Mouse (Mus musculus): ENCODE results near the gene Cap2.

The Cap2 gene

DNA sequence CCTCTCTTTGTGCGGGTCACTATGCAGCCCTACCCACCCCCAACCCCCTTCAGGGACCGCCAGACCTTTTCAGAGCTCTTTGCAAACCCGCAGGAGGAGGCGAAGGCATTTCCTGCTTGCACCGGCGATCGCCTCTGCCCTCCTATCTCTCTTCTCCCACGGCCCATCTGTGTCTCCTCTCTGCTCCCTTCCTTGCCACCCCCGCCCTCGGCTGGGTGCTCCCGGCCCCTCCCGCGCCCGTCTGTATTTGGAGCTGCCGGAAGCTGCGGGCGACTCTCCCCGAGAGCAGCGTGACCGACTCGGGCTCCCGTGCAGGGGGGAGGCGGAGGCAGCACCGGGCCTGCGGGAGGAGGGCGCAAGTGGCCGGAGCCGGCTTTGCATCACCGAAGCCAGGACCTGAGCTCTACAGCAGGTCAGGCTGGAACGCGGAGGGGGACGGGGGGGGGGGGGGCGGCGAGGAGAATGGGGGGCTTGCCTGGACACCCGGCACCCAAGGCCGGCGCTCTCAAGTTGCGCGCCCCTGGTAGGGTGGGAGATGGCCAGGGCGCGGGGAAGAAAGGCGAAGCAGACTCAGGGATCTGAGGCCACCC lies at the start of gene Cap2:
Cap2 (plus strand) TSS at position 49 of the 590 bp plus-strand sequence.
- H3K36me3 ChIP-seq (ENCODE audit: control insufficient read depth, insufficient read depth, low read length, poor library complexity, severe bottlenecking): no peaks in the 10 kb centered on the region
- peak; percentile 20 for DNase-seq (ENCODE audit: low read depth, low spot score)
- H3K27me3 ChIP-seq (ENCODE audit: control insufficient read depth, insufficient read depth, low read length, poor library complexity, severe bottlenecking): no peaks in the 10 kb centered on the region; the same call in none of the 2 replicates

DNA sequence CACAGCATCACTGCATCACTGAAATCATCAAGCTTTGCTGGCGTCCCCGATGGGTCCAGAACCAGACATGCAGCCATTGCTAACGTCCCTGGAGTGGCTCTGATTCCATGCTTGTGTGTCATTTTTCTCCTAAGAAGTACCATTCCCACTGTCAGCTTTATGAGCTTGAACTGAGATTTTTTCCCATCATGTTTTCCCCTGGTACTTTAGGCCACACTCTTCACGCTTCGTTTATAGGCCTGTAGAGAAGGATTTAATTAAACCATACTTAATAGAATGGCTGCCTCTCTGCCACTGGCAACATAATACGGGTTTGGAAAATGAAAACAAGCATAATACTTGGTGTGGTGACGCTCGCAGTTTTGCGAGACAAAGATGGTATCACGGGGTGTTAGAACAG lies 42.1 kb upstream of the Cap2 start:
- Histone ChIP-seq H3K36me3 (ENCODE audit: control insufficient read depth, insufficient read depth, low read length, poor library complexity, severe bottlenecking) (no peaks in the 10 kb centered on the region), H3K27me3 (ENCODE audit: control insufficient read depth, insufficient read depth, low read length, poor library complexity, severe bottlenecking) (no peaks in the 10 kb centered on the region)
- DNase-seq (ENCODE audit: low read depth, low spot score): no peak

DNA sequence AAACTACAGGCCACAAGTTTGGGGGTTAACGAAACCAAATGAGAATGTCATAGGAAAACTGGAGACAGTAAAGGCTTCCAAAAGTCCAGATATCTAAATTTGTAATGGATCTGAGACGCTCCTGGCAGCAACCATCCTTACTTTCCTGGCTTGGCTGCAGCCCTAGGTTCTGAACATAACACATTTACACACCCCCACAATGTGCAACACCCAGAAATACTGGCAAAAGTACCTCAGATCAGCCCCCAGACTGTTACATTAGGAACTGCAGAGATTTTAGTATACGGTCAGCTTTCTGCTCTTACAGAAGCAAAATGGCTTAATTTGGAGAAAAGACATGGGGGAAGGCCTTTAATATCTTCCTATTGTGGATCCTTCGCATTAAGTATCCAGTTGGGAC lies 39.4 kb upstream of the Cap2 start:
- no peaks in the 10 kb centered on the region for H3K27me3 ChIP-seq (ENCODE audit: control insufficient read depth, insufficient read depth, low read length, poor library complexity, severe bottlenecking)
- DNase-seq (ENCODE audit: low read depth, low spot score): no peak
- no peaks in the 10 kb centered on the region for H3K36me3 ChIP-seq (ENCODE audit: control insufficient read depth, insufficient read depth, low read length, poor library complexity, severe bottlenecking)

DNA sequence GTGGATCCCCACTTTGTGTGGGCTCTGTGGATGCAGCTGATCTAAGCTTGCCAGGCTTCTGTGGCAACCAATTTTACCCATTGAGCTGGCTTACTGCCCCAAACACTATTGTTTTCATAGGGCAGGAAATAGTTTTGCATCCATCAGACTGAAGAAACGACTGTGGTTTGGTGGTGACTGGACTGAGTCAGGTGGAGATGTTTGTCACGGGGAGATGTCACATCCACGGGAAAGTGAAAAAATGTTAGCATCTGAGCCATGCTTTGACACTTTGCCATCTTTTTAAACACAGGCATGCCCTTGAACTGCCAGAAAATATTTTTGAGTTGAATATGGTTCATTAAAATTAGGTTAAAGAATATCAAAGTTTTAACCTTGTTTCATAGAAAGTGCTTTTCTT lies 37.9 kb upstream of the Cap2 start:
- Histone ChIP-seq H3K27me3 (ENCODE audit: control insufficient read depth, insufficient read depth, low read length, poor library complexity, severe bottlenecking) (no peaks in the 10 kb centered on the region), H3K36me3 (ENCODE audit: control insufficient read depth, insufficient read depth, low read length, poor library complexity, severe bottlenecking) (no peaks in the 10 kb centered on the region)
- DNase-seq (ENCODE audit: low read depth, low spot score): peak; percentile 5

DNA sequence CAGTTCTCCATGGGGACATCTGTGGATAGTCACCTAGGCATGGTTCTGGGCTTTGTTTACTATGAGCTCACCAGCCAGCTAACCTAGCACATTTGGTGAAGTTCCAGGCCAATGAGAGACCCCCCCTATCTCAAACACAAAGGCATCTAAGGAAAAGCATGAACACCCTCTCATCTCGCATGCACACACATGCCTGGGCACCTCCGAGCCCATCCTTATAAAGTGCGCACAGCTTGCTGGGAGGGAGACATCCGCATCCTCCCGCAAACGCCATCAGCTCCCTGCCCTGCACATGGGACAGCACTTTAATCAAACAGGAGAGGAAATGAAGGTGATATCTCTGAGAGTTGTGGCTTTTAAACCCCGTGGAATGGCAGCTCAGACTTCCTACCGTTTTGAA lies 33.4 kb upstream of the Cap2 start:
- no peaks in the 10 kb centered on the region for H3K36me3 ChIP-seq (ENCODE audit: control insufficient read depth, insufficient read depth, low read length, poor library complexity, severe bottlenecking)

DNA sequence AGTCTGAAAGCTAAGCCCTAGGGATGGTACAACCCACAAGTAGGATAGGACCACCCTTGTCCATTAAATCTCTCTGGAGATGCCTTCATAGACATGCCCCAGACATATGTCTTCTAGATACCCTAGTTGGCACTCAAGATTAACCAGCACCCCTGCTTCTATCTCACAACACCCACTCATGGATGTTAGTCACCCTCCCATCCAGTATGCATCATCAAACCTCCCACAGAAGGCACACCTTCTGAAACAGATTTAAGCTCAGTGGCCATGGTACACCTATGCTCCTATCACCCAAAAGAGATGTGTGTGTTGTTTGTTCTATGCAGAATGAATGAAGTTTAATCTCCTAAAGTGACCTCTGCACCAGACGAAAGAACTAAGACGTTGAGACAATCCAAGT lies 32.1 kb upstream of the Cap2 start:
- DNase-seq (ENCODE audit: low read depth, low spot score): no peak

More for the DNA sequence above, 33.4 kb upstream of the Cap2 start:
- DNase-seq (ENCODE audit: low read depth, low spot score): no peak
- H3K27me3 ChIP-seq (ENCODE audit: control insufficient read depth, insufficient read depth, low read length, poor library complexity, severe bottlenecking): no peaks in the 10 kb centered on the region

DNA sequence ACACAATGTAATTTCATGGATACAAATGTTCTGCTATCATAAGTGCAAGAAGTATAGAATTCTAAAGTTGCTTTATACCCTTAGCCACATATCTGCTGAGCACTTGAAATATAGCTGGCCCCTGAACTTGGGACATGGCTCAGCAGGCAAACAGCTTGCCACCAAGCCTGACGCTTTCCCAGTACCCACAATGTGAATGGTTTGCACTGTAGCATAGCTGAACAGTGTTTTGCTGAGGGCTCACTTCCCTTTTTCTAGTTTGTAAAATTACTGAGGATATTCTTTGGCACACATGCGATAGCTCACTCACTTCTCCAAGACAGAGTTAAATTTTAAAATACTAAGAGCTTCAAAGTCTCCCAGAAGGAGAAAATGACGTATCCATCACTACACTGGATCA lies 20.4 kb upstream of the Cap2 start:
- Histone ChIP-seq H3K36me3 (ENCODE audit: control insufficient read depth, insufficient read depth, low read length, poor library complexity, severe bottlenecking) (no peaks in the 10 kb centered on the region), H3K27me3 (ENCODE audit: control insufficient read depth, insufficient read depth, low read length, poor library complexity, severe bottlenecking) (no peaks in the 10 kb centered on the region)
- DNase-seq (ENCODE audit: low read depth, low spot score): peak; percentile 13

More for the DNA sequence above, 32.1 kb upstream of the Cap2 start:
- Histone ChIP-seq H3K27me3 (ENCODE audit: control insufficient read depth, insufficient read depth, low read length, poor library complexity, severe bottlenecking) (no peaks in the 10 kb centered on the region), H3K36me3 (ENCODE audit: control insufficient read depth, insufficient read depth, low read length, poor library complexity, severe bottlenecking) (no peaks in the 10 kb centered on the region)

DNA sequence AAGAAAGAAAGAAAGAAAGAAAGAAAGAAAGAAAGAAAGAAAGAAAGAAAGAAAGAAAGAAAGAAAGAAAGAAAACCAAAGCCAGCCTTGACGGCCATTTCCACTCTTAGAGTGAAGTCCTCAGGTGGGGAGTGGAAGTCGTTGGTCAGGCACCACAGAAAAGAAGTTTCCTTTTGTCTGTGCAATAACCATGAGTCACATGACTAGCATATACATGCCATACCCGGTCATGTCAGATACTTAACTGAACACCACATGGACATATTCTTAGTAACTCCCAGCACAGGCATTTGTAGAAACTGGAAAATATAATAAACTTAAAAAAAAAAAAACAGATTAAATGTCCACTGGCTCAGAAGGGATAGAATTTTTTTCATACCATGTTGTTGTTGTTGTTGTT lies 16.0 kb upstream of the Cap2 start:
- no peak for DNase-seq (ENCODE audit: low read depth, low spot score)
- no peaks in the 10 kb centered on the region for H3K36me3 ChIP-seq (ENCODE audit: control insufficient read depth, insufficient read depth, low read length, poor library complexity, severe bottlenecking)
- no peaks in the 10 kb centered on the region for H3K27me3 ChIP-seq (ENCODE audit: control insufficient read depth, insufficient read depth, low read length, poor library complexity, severe bottlenecking)

DNA sequence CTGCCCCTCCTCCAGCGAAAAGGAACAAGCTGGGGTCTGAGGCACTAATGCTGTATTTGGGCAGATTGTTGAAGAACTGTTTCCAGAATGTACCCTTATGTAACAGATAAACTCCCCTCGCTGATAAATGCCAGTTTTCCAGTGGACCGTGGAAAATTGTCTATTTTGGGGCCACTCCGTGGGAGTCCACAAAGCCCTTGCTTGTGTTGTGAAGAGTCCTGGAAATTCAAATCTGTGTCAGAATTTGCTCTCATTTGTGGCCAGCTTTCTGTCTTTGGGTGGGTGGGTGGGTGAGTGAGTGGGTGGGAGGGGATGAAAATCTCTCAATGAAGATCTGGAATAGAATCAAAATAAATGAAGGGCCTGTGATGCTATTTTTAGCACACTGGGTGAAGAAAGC lies 13.5 kb upstream of the Cap2 start:
- H3K36me3 ChIP-seq (ENCODE audit: control insufficient read depth, insufficient read depth, low read length, poor library complexity, severe bottlenecking): no peaks in the 10 kb centered on the region
- DNase-seq (ENCODE audit: low read depth, low spot score): no peak
- H3K27me3 ChIP-seq (ENCODE audit: control insufficient read depth, insufficient read depth, low read length, poor library complexity, severe bottlenecking): no peaks in the 10 kb centered on the region

DNA sequence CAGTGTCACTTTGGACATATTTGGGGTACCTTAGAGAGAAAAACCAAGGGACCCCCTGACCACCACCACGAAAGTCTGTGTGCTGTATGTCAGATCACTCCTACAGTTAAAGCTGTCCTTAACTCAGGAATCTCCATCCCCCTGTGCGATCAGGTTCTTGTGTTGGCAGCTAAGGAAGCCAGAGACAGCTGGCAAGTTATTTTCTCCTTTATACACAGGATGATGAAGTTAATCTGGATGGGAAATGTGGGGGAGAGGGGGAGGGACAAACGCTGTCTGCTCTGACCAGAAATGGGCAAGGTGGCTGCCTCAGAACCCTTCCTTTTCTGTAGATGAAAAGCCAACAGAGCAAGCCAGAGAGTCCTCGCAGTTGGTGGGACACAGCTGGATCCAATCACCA lies 11.0 kb upstream of the Cap2 start:
- no peaks in the 10 kb centered on the region for H3K36me3 ChIP-seq (ENCODE audit: control insufficient read depth, insufficient read depth, low read length, poor library complexity, severe bottlenecking)
- H3K27me3 ChIP-seq (ENCODE audit: control insufficient read depth, insufficient read depth, low read length, poor library complexity, severe bottlenecking): no peaks in the 10 kb centered on the region
- no peak for DNase-seq (ENCODE audit: low read depth, low spot score)

DNA sequence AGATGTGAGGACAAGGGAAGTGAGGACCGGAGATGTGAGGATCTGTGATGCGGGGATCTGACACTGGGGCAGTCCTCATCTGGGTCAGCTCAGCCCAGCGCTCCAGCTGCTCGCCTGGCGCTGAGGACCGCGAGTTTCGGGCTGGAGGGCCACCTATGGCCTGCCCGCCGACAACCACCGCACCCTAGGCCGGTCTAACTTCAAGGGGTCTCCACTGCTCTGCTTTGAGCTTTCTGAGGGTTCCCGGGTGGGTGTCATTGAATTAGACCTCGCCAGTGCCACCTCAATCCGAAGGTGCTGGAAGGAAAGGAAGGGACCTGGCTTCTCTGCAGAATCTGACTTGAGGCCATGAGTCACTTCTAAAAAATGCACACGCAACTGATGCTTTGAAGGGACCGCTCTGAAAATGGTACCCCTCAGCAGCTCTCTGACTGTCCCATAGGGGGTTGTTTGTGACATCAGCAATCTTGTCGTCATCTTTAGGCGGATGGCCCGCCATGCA lies 793 bp downstream of the Cap2 start:
- no peak for DNase-seq (ENCODE audit: low read depth, low spot score)
- no peaks in the 10 kb centered on the region for H3K36me3 ChIP-seq (ENCODE audit: control insufficient read depth, insufficient read depth, low read length, poor library complexity, severe bottlenecking)
- H3K27me3 ChIP-seq (ENCODE audit: control insufficient read depth, insufficient read depth, low read length, poor library complexity, severe bottlenecking): no peaks in the 10 kb centered on the region; the same call in none of the 2 replicates

DNA sequence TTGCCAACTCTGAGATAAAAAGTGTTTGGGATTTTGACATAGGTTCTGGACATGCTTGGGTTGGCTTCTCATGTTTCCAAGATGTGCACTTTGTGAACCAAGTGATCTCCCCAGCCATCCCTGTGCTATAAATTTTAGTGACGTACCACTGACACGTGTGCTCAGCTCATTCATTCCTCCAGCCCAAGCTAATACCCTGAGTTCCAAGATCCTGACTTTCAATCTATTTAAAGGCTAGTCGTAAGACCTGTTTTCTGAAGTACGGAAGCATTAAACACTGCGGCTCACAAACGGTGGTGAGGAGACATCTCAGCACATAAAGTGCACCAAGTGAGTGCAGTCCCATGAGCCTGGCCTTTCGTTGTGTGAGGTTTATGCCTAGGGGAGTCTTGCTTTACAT lies 6.3 kb downstream of the Cap2 start:
- no peak for DNase-seq (ENCODE audit: low read depth, low spot score)
- Histone ChIP-seq H3K27me3 (ENCODE audit: control insufficient read depth, insufficient read depth, low read length, poor library complexity, severe bottlenecking) (no peaks in the 10 kb centered on the region; the same call in none of the 2 replicates), H3K36me3 (ENCODE audit: control insufficient read depth, insufficient read depth, low read length, poor library complexity, severe bottlenecking) (no peaks in the 10 kb centered on the region)

DNA sequence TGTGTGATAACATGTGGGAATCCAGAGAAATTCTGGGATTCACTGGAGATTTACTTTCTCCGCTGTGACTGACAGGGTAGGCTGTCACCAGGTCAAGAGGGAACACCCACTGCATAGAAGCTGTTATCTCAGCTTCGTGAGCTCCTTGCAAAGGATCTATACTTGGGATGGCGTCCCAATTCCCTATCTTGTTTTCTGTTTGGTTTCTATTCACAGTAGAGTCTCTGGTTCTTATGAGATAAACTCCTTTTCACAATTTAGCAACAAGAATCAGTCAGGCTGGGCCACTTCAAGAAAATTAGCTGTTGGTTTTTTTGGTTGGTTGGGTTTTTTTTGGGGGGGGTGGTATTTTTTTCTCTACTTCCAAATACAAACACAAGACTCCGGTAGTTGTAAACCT lies 7.2 kb downstream of the Cap2 start:
- Histone ChIP-seq H3K27me3 (ENCODE audit: control insufficient read depth, insufficient read depth, low read length, poor library complexity, severe bottlenecking) (no peaks in the 10 kb centered on the region; the same call in 1 of the 2 replicates), H3K36me3 (ENCODE audit: control insufficient read depth, insufficient read depth, low read length, poor library complexity, severe bottlenecking) (no peaks in the 10 kb centered on the region)
- DNase-seq (ENCODE audit: low read depth, low spot score): no peak

DNA sequence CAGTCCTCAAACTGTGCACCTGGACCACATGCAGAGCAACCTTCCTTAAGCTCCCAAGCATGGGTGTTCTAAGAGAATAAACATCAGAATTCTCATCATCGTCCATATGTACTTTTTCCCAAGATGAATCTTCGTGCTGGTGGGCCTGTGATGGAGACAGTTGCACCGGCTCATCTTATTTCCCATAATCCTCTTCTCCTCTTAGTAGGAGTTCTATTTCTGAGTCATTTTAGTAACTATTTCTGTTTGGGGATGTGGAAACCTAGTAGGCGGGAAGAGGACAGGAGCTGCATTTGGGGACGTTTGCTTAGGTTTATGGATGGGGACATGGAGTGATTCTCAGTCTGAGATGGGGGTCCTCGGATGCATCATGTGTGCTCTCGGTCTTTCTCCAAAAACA lies 8.8 kb downstream of the Cap2 start:
- no peak for DNase-seq (ENCODE audit: low read depth, low spot score)
- no peaks in the 10 kb centered on the region for H3K27me3 ChIP-seq (ENCODE audit: control insufficient read depth, insufficient read depth, low read length, poor library complexity, severe bottlenecking)
- no peaks in the 10 kb centered on the region for H3K36me3 ChIP-seq (ENCODE audit: control insufficient read depth, insufficient read depth, low read length, poor library complexity, severe bottlenecking)

DNA sequence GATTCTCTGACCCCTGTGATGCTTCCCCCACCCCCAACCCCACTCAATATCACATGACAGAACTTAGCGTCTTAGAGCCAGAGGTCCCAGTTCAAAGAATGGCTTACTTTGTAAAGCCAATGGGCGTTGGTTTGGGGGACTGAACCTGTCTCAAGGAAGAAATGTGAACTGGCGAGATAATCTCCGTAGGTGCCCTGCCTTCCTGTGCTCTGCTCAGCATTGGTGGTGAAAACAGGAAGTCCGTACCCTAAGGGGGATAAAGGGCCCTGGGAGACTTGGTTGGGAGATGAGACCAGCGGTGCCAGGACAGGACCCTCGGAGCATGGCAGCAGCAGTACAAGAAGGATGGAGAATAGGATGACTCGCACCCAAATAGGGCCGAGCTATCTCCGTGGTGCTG lies 12.8 kb downstream of the Cap2 start:
- no peaks in the 10 kb centered on the region for H3K27me3 ChIP-seq (ENCODE audit: control insufficient read depth, insufficient read depth, low read length, poor library complexity, severe bottlenecking)
- no peak for DNase-seq (ENCODE audit: low read depth, low spot score)
- no peaks in the 10 kb centered on the region for H3K36me3 ChIP-seq (ENCODE audit: control insufficient read depth, insufficient read depth, low read length, poor library complexity, severe bottlenecking)

DNA sequence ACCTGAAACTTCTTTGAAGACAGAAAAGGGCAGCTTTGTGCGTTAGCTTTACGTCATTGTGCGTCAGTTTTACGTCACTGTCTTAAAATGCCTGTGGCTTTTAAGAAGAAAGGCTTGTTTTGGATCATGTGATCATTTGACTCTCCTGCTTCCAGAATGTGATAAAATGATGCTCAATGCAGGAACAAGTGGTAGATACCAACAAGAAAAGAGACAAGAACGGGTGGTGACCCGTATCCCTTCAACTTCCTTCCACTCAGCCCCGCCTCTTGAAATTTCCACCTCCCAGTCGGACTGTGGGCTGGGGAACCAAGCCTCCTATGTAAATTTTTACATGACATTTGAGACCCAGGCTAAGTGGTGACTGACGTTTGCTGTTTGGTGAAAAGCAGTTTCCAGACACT lies 13.5 kb downstream of the Cap2 start:
- Histone ChIP-seq H3K27me3 (ENCODE audit: control insufficient read depth, insufficient read depth, low read length, poor library complexity, severe bottlenecking) (no peaks in the 10 kb centered on the region), H3K36me3 (ENCODE audit: control insufficient read depth, insufficient read depth, low read length, poor library complexity, severe bottlenecking) (no peaks in the 10 kb centered on the region)
- no peak for DNase-seq (ENCODE audit: low read depth, low spot score)
